Mouse (Mus musculus): ENCODE results near the gene Cabp2. TPM values are rescaled to one million over a fixed set of nuclear protein-coding genes. Genes with fewer than 3 reads are reported as not detected.
A peak's percentile ranks its signal among the peaks of the same experiment; 100 is the strongest.

Gene Cabp2
- total RNA-seq, 1 experiment: not detected

DNA sequence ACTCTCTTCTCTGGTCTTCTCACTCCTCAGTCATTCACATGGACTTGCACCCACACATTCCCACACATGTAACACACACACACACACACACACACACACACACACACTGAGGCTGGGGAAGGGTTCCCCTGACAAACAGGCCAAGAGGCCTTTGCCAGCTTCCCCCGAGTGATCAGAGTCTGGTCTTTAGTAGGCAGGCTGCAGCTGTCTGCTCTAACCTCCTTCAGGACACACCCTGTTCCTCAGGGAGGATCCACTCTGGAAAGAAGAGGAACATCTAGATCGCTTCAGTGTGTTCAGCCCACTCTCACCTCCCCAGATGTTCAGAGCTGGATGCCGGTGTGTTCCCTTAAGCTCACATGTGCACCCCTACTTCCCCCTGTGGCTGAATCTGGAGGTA, 13.0 kb downstream of the Cabp2 start:
- no peak for DNase-seq (ENCODE audit: low read depth, low spot score)
- Histone ChIP-seq H3K9me3 (ENCODE audit: control insufficient read depth, insufficient read depth, low read depth, low read length) (no peaks in the 10 kb centered on the region), H3K4me1 (ENCODE audit: control insufficient read depth in 2 of 2, insufficient read depth in 2 of 2, low read length in 2 of 2, poor library complexity in 1 of 2) (peaks cover 0 to 12% of the 10 kb centered on the region in 2 experiments; a peak in 3 of 4 replicates), H3K9ac (ENCODE audit: insufficient read depth, low read depth, low read length, poor library complexity, severe bottlenecking) (0 out of 2 replicates have a peak overlapping the region, but pooled peaks have one; percentile 1), H3K27ac (ENCODE audit: insufficient read depth, low read depth, low read length, poor library complexity, severe bottlenecking) (no peak overlapping the region), H3K4me3 (ENCODE audit: insufficient read depth in 1 of 2, low read depth in 1 of 2, low read length in 2 of 2, poor library complexity in 1 of 2, severe bottlenecking in 1 of 2) (no peak overlapping the region), H3K36me3 (ENCODE audit: control insufficient read depth, insufficient read depth, low read length, poor library complexity, severe bottlenecking) (peaks cover 6% of the 10 kb centered on the region)
- in situ Hi-C loops (cut with MboI; ENCODE audit: low sequenced_read_pairs in 2 of 2, unreplicated experiment in 2 of 2): no loop called here
- TF ChIP-seq CHD2 (IDR thresholded peaks at IDR 0.05; ENCODE audit: low read depth, low read length) (no peak), HCFC1 (IDR thresholded peaks at IDR 0.05; ENCODE audit: borderline replicate concordance, insufficient read depth, low read length) (no peak), ZNF384 (IDR thresholded peaks at IDR 0.05; ENCODE audit: low read depth, low read length) (no peak), ZC3H11A (IDR thresholded peaks at IDR 0.05; ENCODE audit: borderline replicate concordance, low read depth, low read length) (no peak)

DNA sequence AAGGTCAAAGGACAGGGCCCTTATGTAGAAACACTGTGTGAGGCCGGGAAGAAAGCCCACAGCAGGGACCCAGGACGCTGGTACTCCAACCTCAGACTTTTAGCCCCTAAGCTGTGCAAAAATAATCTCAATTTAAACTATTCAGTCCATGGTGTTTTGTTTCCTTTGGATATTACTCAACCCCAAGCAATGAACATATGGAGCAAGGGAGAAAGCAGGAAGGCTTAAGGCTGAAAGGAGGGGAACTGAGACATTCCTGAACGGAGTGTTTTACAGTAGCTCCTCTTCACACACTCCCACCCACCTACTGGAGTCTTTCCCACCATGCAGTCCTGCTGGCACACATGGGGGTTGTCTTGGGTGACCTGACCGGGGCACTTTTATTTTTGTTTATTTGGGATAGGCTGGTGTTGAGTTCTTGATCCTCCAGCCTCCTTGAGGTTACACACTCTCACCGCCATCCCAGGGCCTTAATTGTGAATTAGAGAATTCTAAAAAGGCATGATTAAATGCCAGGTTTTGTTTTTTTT, 13.5 kb downstream of the Cabp2 start:
- H3K9ac ChIP-seq (ENCODE audit: insufficient read depth, low read depth, low read length, poor library complexity, severe bottlenecking): no peak overlapping the region
- DNase-seq (ENCODE audit: low read depth, low spot score): no peak
- in situ Hi-C loops (cut with MboI; ENCODE audit: low sequenced_read_pairs in 2 of 2, unreplicated experiment in 2 of 2): no loop called here
- no peaks in the 10 kb centered on the region for H3K9me3 ChIP-seq (ENCODE audit: control insufficient read depth, insufficient read depth, low read depth, low read length)
- no peak overlapping the region for H3K27ac ChIP-seq (ENCODE audit: insufficient read depth, low read depth, low read length, poor library complexity, severe bottlenecking)
- no peak for TF ChIP-seq ZC3H11A (IDR thresholded peaks at IDR 0.05; ENCODE audit: borderline replicate concordance, low read depth, low read length)
- no peak for TF ChIP-seq ZNF384 (IDR thresholded peaks at IDR 0.05; ENCODE audit: low read depth, low read length)
- TF ChIP-seq CHD2 (IDR thresholded peaks at IDR 0.05; ENCODE audit: low read depth, low read length): no peak
- no peak for TF ChIP-seq MAFK (IDR thresholded peaks at IDR 0.05; ENCODE audit: insufficient read depth, low read depth, low read length)
- no peak for TF ChIP-seq HCFC1 (IDR thresholded peaks at IDR 0.05; ENCODE audit: borderline replicate concordance, insufficient read depth, low read length)
- peaks cover 0 to 15% of the 10 kb centered on the region in 2 experiments; a peak in 3 of 4 replicates for H3K4me1 ChIP-seq (ENCODE audit: control insufficient read depth in 2 of 2, insufficient read depth in 2 of 2, low read length in 2 of 2, poor library complexity in 1 of 2)
- H3K36me3 ChIP-seq (ENCODE audit: control insufficient read depth, insufficient read depth, low read length, poor library complexity, severe bottlenecking): peaks cover 6% of the 10 kb centered on the region
- no peak overlapping the region for H3K4me3 ChIP-seq (ENCODE audit: insufficient read depth in 1 of 2, low read depth in 1 of 2, low read length in 2 of 2, poor library complexity in 1 of 2, severe bottlenecking in 1 of 2)

DNA sequence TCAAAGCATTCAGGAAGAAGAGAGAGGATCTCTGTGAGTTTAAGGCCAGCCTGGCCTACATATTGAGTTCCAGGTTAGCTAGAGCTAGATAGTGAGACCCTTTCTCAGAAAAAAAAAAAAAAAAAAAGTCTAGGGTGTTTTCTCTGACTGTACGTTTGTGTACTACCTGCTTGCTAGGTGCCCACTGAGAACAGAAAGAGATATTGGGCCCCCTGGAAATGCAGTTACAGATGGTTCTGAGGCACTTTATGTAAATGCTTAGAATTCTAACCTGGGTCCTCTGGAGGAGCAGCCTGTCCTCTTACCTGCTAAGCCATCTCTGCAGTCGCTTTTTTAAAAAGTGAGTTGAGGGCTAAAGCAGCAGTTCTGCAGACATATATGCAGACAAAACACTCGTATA, 14.4 kb downstream of the Cabp2 start:
- in situ Hi-C loops (cut with MboI; ENCODE audit: low sequenced_read_pairs in 2 of 2, unreplicated experiment in 2 of 2): no loop called here
- Histone ChIP-seq H3K9ac (ENCODE audit: insufficient read depth, low read depth, low read length, poor library complexity, severe bottlenecking) (no peak overlapping the region), H3K4me1 (ENCODE audit: control insufficient read depth in 2 of 2, insufficient read depth in 2 of 2, low read length in 2 of 2, poor library complexity in 1 of 2) (peaks cover 0 to 15% of the 10 kb centered on the region in 2 experiments; a peak in 3 of 4 replicates), H3K9me3 (ENCODE audit: control insufficient read depth, insufficient read depth, low read depth, low read length) (no peaks in the 10 kb centered on the region), H3K4me3 (ENCODE audit: insufficient read depth in 1 of 2, low read depth in 1 of 2, low read length in 2 of 2, poor library complexity in 1 of 2, severe bottlenecking in 1 of 2) (peak overlapping the region in 1 of 2 experiments; percentile 64; a peak in 1 of 4 replicates), H3K27ac (ENCODE audit: insufficient read depth, low read depth, low read length, poor library complexity, severe bottlenecking) (no peak overlapping the region), H3K36me3 (ENCODE audit: control insufficient read depth, insufficient read depth, low read length, poor library complexity, severe bottlenecking) (peaks cover 6% of the 10 kb centered on the region)
- no peak for DNase-seq (ENCODE audit: low read depth, low spot score)
- TF ChIP-seq HCFC1 (IDR thresholded peaks at IDR 0.05; ENCODE audit: borderline replicate concordance, insufficient read depth, low read length): no peak
- no peak for TF ChIP-seq ZC3H11A (IDR thresholded peaks at IDR 0.05; ENCODE audit: borderline replicate concordance, low read depth, low read length)
- TF ChIP-seq CHD2 (IDR thresholded peaks at IDR 0.05; ENCODE audit: low read depth, low read length): no peak
- TF ChIP-seq ZNF384 (IDR thresholded peaks at IDR 0.05; ENCODE audit: low read depth, low read length): no peak
- TF ChIP-seq MAFK (IDR thresholded peaks at IDR 0.05; ENCODE audit: insufficient read depth, low read depth, low read length): no peak

DNA sequence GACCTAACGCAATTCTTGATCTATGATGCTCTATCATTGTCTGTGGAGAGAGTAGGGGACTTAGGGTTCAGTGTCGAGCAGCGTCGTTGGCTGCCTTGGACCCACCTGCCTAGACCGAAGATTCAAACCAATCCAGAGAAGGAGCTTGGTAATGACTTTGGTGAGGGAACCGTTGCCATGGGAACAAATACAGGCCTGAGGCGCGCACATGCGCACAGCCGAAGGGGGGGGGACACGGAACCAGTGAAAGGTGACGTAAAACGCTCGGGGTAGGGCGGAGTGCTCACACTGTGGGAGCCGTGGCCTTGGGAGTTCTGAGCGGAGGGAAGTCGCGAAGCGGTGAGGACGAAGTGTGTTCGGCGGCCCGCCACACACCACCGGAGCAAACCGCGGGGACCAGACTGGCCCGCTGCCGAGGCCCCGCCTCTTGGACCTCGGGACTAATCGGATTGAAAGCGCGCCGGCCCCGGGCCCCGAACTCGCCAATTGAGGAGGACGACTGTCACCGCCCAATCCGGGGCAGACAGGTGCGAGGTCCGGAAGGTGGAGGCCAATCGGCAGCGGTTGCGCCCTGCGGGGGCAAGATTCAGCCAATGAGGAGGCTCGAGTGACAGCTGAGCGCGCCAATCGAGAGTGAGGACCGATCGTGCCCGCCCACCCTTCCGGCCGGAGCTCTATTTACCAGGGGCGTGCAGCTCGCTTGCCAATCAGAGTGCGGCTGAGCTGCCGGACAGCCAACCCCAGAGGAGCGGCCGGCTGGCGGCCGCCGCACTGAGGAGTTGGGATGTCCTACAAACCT, 15.5 kb downstream of the Cabp2 start, which contains the start of gene Cdk2ap2:
TSS of gene Cdk2ap2 (plus strand) at position 541 of the 799 bp plus-strand sequence.
- in situ Hi-C loops (cut with MboI; ENCODE audit: low sequenced_read_pairs in 2 of 2, unreplicated experiment in 2 of 2): no loop called here
- DNase-seq (ENCODE audit: low read depth, low spot score): peak; percentile 98
- Histone ChIP-seq H3K9me3 (ENCODE audit: control insufficient read depth, insufficient read depth, low read depth, low read length) (no peaks in the 10 kb centered on the region), H3K36me3 (ENCODE audit: control insufficient read depth, insufficient read depth, low read length, poor library complexity, severe bottlenecking) (peaks cover 6% of the 10 kb centered on the region), H3K4me1 (ENCODE audit: control insufficient read depth in 2 of 2, insufficient read depth in 2 of 2, low read length in 2 of 2, poor library complexity in 1 of 2) (peaks cover 0 to 15% of the 10 kb centered on the region in 2 experiments; a peak in 3 of 4 replicates), H3K27ac (ENCODE audit: insufficient read depth, low read depth, low read length, poor library complexity, severe bottlenecking) (peak within 1 kb of the TSS; percentile 92), H3K4me3 (ENCODE audit: insufficient read depth in 1 of 2, low read depth in 1 of 2, low read length in 2 of 2, poor library complexity in 1 of 2, severe bottlenecking in 1 of 2) (peak within 1 kb of the TSS; percentile 85 to 95), H3K9ac (ENCODE audit: insufficient read depth, low read depth, low read length, poor library complexity, severe bottlenecking) (peak within 1 kb of the TSS; percentile 90)
- 0 out of 2 replicates have a peak, but pooled peaks have one; percentile 7 for TF ChIP-seq HCFC1 (IDR thresholded peaks at IDR 0.05; ENCODE audit: borderline replicate concordance, insufficient read depth, low read length)
- no peak for TF ChIP-seq ZNF384 (IDR thresholded peaks at IDR 0.05; ENCODE audit: low read depth, low read length)
- TF ChIP-seq CHD2 (IDR thresholded peaks at IDR 0.05; ENCODE audit: low read depth, low read length): peak; percentile 96
